Mouse (Mus musculus) embryonic facial prominence, embryonic 11.5 days (tissue): ENCODE data around the gene Sumf1. TPM values are rescaled to one million over a fixed set of nuclear protein-coding genes. Genes with fewer than 3 reads are reported as not detected.
A peak's percentile ranks its signal among the peaks of the same experiment; 100 is the strongest.

Source experiments
- ATAC-seq: fragments of 200-750 bp; cut with Nextera tagmentation; replicated peaks from 2 replicates; pipeline ENCODE4 v1.8.0; 2017; ENCODE audit warnings: low read depth; ENCODE audit not compliant: insufficient number of reproducible peaks, low FRiP score, low TSS enrichment
- DNase-seq: peaks from one replicate; pipeline ENCODE4 v3.0.0-alpha.2; 2015; ENCODE audit warnings: low spot score
- H3K27ac ChIP-seq: fragments of 300-500 bp; sonication (generic); replicated peaks from 2 replicates; pipeline ENCODE4 v1.5.1; 2014; ENCODE audit warnings: mild to moderate bottlenecking, low read depth, low read length, control low read depth
- H3K27me3 ChIP-seq: fragments of 300-500 bp; sonication (generic); 2 replicates; pipeline ENCODE4 v1.6.1; 2014; ENCODE audit warnings: mild to moderate bottlenecking, low read length, moderate library complexity, mixed read lengths; ENCODE audit not compliant: control insufficient read depth, insufficient read depth
- H3K36me3 ChIP-seq: fragments of 300-500 bp; sonication (generic); replicated peaks from 2 replicates; pipeline ENCODE4 v1.6.1; 2014; ENCODE audit warnings: low read depth, mild to moderate bottlenecking, low read length, moderate library complexity, mixed read lengths; ENCODE audit not compliant: control insufficient read depth, insufficient read depth
- H3K4me1 ChIP-seq: fragments of 300-500 bp; sonication (generic); 2 replicates; pipeline ENCODE4 v1.6.1; 2014; ENCODE audit warnings: low read length, mixed read lengths; ENCODE audit not compliant: control insufficient read depth, insufficient read depth
- H3K4me2 ChIP-seq: fragments of 300-500 bp; sonication (generic); 2 replicates; pipeline ENCODE4 v1.6.1; 2014; ENCODE audit warnings: low read depth, mild to moderate bottlenecking, control low read depth, low read length, moderate library complexity
- H3K4me3 ChIP-seq: fragments of 300-500 bp; sonication (generic); 2 replicates; pipeline ENCODE4 v1.5.1; 2014; ENCODE audit warnings: low read depth, low read length, control low read depth
- H3K9ac ChIP-seq: fragments of 300-500 bp; sonication (generic); replicated peaks from 2 replicates; pipeline ENCODE4 v1.6.1; 2014; ENCODE audit warnings: mild to moderate bottlenecking, control low read depth, low read length
- H3K9me3 ChIP-seq: fragments of 300-500 bp; sonication (generic); replicated peaks from 2 replicates; pipeline ENCODE4 v1.6.1; 2016; ENCODE audit warnings: mild to moderate bottlenecking, low read length, inconsistent platforms, mixed read lengths; ENCODE audit not compliant: control insufficient read depth
- WGBS: fragments of 180-500 bp; shearing (Covaris S2); extraction: QIAGEN DNeasy Blood & Tissue Kit; methylation state at CpG from one replicate; pipeline ENCODE4 v1.1.7; 2014; 5-methylcytosine and 5-hydroxymethylcytosine counted together
- polyA plus RNA-seq: library from polyadenylated mRNA; unstranded; fragments of >200 nt; fragmentation: Nextera tagmentation; extraction: Ambion mirVana; gene quantifications from 2 replicates; pipeline ENCODE4 v1.2.1, GENCODE M21; 2014

Sumf1 gene
- polyA plus RNA-seq: 17.2 and 18.2 TPM in 2 replicates

DNA sequence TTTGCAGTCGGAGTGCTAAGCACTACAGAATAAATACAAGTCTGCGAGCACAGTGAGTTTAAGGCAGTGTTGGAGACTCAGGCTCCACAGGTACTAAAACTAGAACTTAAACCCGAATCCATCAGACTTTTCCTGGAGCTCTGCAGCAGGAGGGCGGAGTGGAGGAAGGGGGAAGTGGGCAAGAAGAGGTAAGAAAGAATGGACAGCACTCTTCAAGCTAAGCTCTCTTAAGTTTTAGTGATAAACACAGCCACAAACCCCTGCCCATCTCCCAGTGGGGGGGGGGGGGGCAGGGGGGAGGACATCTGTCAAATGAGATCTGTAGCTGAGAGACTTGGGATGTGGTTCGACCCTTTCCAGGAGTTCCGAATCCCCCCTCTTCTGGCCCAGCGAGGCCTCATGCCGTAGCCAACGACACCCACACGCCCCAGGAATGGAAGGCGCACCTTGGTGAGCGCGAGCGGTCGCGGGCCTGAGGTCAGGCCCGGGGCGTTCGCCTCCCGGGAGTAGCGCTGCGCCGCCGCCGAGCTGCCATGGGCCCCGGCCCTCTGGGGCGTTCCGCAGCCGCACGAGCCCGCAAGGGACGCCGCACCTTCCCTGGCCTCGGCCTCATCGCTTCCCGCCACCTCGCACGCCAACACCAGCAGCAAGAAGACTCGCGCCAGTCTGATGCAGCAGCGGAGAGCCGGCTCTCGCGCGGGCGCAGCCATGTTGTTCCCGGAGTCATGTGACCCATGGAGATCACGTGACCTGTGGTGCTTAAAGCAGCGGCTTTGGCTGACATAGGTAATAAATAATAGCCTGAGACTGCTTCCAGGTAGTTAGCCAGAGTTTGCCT, at the start of gene Sumf1:
Gene Sumf1 (minus strand): TSS at position 736 of the 838 bp plus-strand sequence.
- Histone ChIP-seq H3K27ac (no peak within 1 kb of the TSS), H3K27me3 (no peaks in the 10 kb centered on the region), H3K4me3 (peak within 1 kb of the TSS; percentile 85), H3K9ac (peak within 1 kb of the TSS; percentile 86), H3K4me2 (peak within 1 kb of the TSS; percentile 83), H3K4me1 (no peaks in the 10 kb centered on the region), H3K36me3 (no peaks in the 10 kb centered on the region), H3K9me3 (no peaks in the 10 kb centered on the region)
- ATAC-seq: peak; percentile 86
- DNase-seq: peak; percentile 96
- 5% methylated on average over 47 of the region's 49 CpGs for WGBS

DNA sequence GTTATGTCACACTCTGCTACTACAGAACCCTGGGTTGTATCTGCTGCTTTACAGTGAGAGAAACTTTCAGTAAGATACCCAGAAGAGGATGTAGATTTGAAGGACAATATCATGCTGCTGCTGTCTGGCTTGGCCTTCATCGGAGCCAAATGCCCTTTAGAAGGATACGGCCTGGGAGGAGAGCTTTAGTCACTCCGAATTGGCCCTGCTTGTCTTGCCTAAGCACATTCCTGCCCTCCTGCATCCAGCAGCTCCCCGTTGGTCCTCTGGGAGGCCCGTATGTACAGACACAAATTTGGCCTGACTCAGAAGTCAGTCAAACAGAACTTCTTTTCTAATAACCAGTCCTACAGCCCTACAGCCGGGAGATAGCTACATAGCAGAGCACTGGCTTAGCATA, 49.2 kb upstream of the Sumf1 start:
- Histone ChIP-seq H3K9me3 (no peaks in the 10 kb centered on the region), H3K36me3 (no peaks in the 10 kb centered on the region), H3K27me3 (no peaks in the 10 kb centered on the region), H3K4me2 (no peak overlapping the region), H3K4me1 (peaks cover 7% of the 10 kb centered on the region), H3K4me3 (no peak overlapping the region), H3K9ac (no peak overlapping the region), H3K27ac (no peak overlapping the region)
- ATAC-seq (no peak), DNase-seq (no peak)
- WGBS: 67% methylated on average over 6 of the region's 6 CpGs

DNA sequence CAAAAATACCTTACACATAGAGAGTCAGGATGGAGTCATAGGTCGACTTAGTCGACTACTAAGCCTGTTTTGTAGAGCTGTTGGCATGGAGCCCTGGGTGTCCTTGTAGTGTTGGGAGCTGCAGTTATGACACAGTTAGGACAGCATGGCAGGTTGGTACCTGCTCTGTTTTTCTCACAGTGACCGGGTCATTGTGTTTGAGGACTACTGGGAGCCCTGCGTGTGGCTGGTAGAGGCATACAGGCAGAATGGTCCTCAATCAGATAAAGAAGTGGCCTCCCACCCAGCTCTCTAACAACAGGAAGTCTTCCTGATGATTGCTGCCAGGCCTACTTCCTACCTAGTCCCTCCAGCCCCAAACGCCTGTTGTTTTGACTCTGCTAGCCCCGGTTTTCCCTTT, 47.7 kb upstream of the Sumf1 start:
- no peak overlapping the region for H3K9ac ChIP-seq
- no peak overlapping the region for H3K4me3 ChIP-seq
- peaks cover 7% of the 10 kb centered on the region; the same call in 1 of the 2 replicates for H3K4me1 ChIP-seq
- H3K9me3 ChIP-seq: no peaks in the 10 kb centered on the region
- 35% methylated on average over 6 of the region's 6 CpGs for WGBS
- H3K36me3 ChIP-seq: no peaks in the 10 kb centered on the region
- DNase-seq (peak; percentile 46), ATAC-seq (no peak)
- H3K27ac ChIP-seq: no peak overlapping the region
- no peak overlapping the region for H3K4me2 ChIP-seq
- H3K27me3 ChIP-seq: no peaks in the 10 kb centered on the region

- 65% methylated on average over 11 of the region's 11 CpGs for WGBS
- Histone ChIP-seq H3K4me1 (peaks cover 4% of the 10 kb centered on the region; the same call in 1 of the 2 replicates), H3K4me3 (no peak overlapping the region), H3K27ac (no peak overlapping the region), H3K4me2 (no peak overlapping the region), H3K27me3 (no peaks in the 10 kb centered on the region), H3K9me3 (no peaks in the 10 kb centered on the region), H3K36me3 (no peaks in the 10 kb centered on the region), H3K9ac (no peak overlapping the region)
- ATAC-seq: no peak
- DNase-seq: no peak
These were observed 46.7 kb upstream of the Sumf1 start for GRCm38 (mm10) chr6:108231892-108232710.

GRCm38 (mm10) chr6:108230608-108231007, 45.2 kb upstream of the Sumf1 start:
- Histone ChIP-seq H3K4me1 (0 out of 2 replicates have a peak, but pooled peaks cover 2% of the 10 kb centered on the region), H3K9me3 (no peaks in the 10 kb centered on the region), H3K27ac (no peak overlapping the region), H3K9ac (no peak overlapping the region), H3K27me3 (no peaks in the 10 kb centered on the region), H3K4me3 (no peak overlapping the region), H3K36me3 (no peaks in the 10 kb centered on the region), H3K4me2 (no peak overlapping the region)
- DNase-seq (no peak), ATAC-seq (no peak)
- WGBS: 89% methylated on average over 3 of the region's 3 CpGs

GRCm38 (mm10) chr6:108228601-108229000, 43.2 kb upstream of the Sumf1 start:
- ATAC-seq: no peak
- Histone ChIP-seq H3K4me1 (0 out of 2 replicates have a peak, but pooled peaks cover 2% of the 10 kb centered on the region), H3K4me3 (no peak overlapping the region), H3K27ac (no peak overlapping the region), H3K9ac (no peak overlapping the region), H3K9me3 (no peaks in the 10 kb centered on the region), H3K36me3 (no peaks in the 10 kb centered on the region), H3K27me3 (no peaks in the 10 kb centered on the region), H3K4me2 (no peak overlapping the region)
- DNase-seq: no peak
- WGBS: 15% methylated on average over 2 of the region's 2 CpGs

DNA sequence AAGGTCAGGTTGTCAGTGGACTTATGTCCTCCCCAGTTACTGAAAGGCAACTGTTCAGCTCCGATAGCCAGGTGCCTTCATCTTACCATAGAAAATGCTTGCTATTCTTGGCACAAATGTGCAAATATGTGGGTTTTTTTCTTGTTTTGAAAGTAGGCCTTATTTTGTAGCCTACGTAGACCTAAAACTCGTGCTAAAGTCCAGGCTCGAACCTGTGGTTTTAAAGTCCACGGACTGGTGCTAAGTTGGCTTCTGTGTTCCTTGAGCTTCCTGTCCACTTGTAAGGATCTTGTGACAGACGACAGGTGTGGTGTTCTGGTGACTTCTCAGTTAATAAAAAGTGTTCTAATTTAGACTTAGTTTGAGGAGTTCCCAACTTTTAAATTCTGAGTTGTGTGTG, 42.7 kb upstream of the Sumf1 start:
- 74% methylated on average over 6 of the region's 6 CpGs for WGBS
- H3K27me3 ChIP-seq: no peaks in the 10 kb centered on the region
- H3K9me3 ChIP-seq: no peaks in the 10 kb centered on the region
- 0 out of 2 replicates have a peak, but pooled peaks cover 2% of the 10 kb centered on the region for H3K4me1 ChIP-seq
- ATAC-seq (no peak), DNase-seq (no peak)
- H3K36me3 ChIP-seq: no peaks in the 10 kb centered on the region
- no peak overlapping the region for H3K27ac ChIP-seq
- H3K4me3 ChIP-seq: no peak overlapping the region
- H3K4me2 ChIP-seq: no peak overlapping the region
- no peak overlapping the region for H3K9ac ChIP-seq

DNA sequence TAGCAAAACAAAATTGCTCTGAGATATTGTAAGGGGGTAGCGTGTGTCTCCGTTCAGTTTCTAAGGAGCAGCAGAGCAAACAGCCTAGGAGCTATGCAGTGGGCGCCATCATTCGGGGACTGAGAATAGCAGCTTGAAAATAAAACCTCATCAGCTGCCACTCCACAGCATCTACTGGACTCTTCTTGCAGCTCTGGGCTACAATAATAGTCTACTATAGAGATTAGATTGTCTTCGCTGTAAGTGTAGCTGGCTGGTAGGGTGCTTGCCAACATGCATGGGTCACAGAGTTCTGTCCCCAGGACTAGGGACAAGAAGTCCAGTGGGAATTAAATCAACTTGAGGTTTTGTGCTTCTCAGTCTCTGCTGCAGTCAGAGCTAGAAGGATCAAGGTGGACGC, 42.1 kb upstream of the Sumf1 start:
- Histone ChIP-seq H3K4me2 (no peak overlapping the region), H3K27ac (no peak overlapping the region), H3K9me3 (no peaks in the 10 kb centered on the region), H3K9ac (no peak overlapping the region), H3K4me1 (0 out of 2 replicates have a peak, but pooled peaks cover 2% of the 10 kb centered on the region), H3K36me3 (no peaks in the 10 kb centered on the region), H3K4me3 (no peak overlapping the region), H3K27me3 (no peaks in the 10 kb centered on the region)
- 96% methylated on average over 6 of the region's 6 CpGs for WGBS
- ATAC-seq (no peak), DNase-seq (no peak)
